Mouse (Mus musculus) bone marrow, adult 2 months (tissue): Measurements from ENCODE around the gene Igsf3. TPM values are rescaled to one million over a fixed set of nuclear protein-coding genes. Genes with fewer than 3 reads are reported as not detected.

ENCODE experiments used
- H3K27ac ChIP-seq: fragments of 200-500 bp; 2 replicates; pipeline ENCODE4 v1.5.1; 2012; ENCODE audit warnings: low read depth, mild to moderate bottlenecking, control low read depth, inconsistent platforms, low read length; ENCODE audit not compliant: control insufficient read depth, poor library complexity, insufficient read depth
- H3K4me1 ChIP-seq: fragments of 200-500 bp; 2 replicates; pipeline ENCODE4 v1.6.1; 2011; ENCODE audit warnings: low read length; ENCODE audit not compliant: control insufficient read depth, insufficient read depth
- H3K4me3 ChIP-seq: fragments of 200-500 bp; replicated peaks from 2 replicates; pipeline ENCODE3; 2011; ENCODE audit warnings: mild to moderate bottlenecking, low read depth, low read length, control low read depth; ENCODE audit not compliant: control insufficient read depth
- CTCF ChIP-seq: fragments of 200-500 bp; IDR thresholded peaks from 2 replicates; pipeline ENCODE4 v1.5.1; 2011; ENCODE audit warnings: low read length, control low read depth; ENCODE audit not compliant: control insufficient read depth, insufficient read depth
- POLR2A ChIP-seq: fragments of 200-500 bp; IDR thresholded peaks from 2 replicates; pipeline ENCODE4 v1.6.1; 2011; ENCODE audit warnings: low read depth, mild to moderate bottlenecking, control low read depth, low read length, borderline replicate concordance; ENCODE audit not compliant: control insufficient read depth
- WGBS: fragments of 180-500 bp; shearing (Covaris S2); methylation state at CpG from one replicate; pipeline ENCODE4 v1.1.7; 2018; 5-methylcytosine and 5-hydroxymethylcytosine counted together
- polyA plus RNA-seq: library from polyadenylated mRNA; stranded (reverse); fragments of >200 nt; gene quantifications from 2 replicates; pipeline ENCODE4 v1.2.4, GENCODE M21; 2011; ENCODE audit warnings: low replicate concordance; ENCODE audit not compliant: missing spikeins, insufficient read depth, insufficient read length

The Igsf3 gene
- polyA plus RNA-seq, 1 experiment: 6.3 TPM

DNA sequence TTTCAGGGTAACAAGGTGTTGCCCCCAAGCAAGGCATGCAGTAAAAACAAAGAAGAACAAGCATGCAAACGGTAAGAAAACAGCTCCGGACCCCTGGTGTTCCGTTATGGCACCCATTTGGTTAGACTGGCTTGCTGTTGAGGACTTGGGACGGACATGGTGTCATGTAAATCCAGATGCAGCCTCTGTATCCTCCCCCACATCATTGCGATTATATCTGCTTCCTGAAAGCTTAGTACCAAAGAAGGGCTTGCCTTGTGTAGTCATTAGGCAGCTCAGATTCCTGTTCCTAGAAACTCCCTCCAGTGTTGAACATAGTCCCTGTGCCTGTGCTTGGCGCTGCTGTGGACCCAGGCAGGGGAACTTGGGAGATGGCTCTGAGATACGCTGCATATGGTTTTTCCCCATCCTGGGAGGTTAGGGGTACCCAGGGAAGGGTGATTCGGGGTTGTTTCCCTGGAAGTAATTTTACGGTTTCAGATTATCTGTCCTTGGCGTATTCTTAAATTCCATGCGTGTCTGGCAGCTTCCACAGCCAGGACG is 60.2 kb downstream of the Igsf3 start:
- no peak for TF ChIP-seq CTCF
- TF ChIP-seq POLR2A: no peak
- Histone ChIP-seq H3K4me3 (no peak overlapping the region), H3K4me1 (no peaks in the 10 kb centered on the region), H3K27ac (no peak overlapping the region)
- WGBS: 84% methylated on average over 12 of the region's 12 CpGs

DNA sequence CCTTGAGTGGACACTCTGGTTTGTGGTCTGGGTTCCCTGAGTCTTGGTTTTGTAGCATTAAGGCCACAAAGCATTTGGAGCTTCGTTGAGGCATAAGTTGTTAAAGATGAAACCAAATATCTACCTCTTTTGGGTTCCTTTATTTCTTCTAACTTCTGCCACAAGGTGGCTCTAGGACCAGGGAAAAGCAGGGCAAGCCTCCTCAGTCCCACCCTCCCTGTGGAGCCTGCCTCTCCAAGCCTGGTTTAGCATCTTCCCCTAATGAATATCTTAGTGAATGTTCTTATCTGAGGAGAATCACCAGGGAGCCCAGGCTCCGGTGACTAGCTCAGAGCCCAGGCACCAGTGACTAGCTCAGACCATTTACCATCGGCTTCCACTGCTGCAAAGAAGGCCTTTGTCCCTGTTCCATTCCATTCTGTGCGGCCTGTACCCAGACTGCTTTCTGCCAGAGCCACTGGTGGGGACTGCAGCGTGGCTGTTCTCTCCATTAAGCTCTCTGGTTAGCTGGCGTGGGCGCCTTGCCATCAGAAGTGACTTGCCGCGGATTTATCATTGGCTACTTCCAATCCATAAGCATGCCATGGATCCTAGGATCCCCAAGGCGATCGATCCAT is 66.5 kb downstream of the Igsf3 start:
- Histone ChIP-seq H3K4me1 (no peaks in the 10 kb centered on the region), H3K27ac (no peak overlapping the region), H3K4me3 (no peak overlapping the region)
- TF ChIP-seq CTCF (no peak), POLR2A (no peak)
- WGBS: 75% methylated on average over 11 of the region's 11 CpGs

DNA sequence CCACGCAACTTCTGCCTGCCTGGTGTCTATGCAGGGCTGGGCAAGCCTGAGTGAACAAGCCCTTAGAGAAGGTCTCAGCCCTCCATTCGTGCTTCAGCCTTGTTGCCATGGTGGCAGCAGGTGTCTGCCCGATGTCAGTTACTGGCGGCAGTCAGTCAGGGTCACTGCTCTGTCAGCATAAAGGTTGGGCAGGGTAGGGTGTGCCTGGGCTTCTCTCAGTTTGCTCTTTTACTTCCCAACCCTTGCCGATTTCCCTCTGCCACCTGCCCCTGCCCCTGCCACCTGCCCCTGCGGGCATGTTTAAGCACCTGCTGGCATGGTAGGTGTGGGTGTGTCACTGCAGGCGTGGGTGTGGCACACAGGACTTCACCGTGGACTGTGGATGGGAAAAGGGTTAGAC is 67.6 kb downstream of the Igsf3 start:
- H3K4me1 ChIP-seq: no peaks in the 10 kb centered on the region
- WGBS: 76% methylated on average over 8 of the region's 8 CpGs
- H3K4me3 ChIP-seq: no peak overlapping the region
- no peak overlapping the region for H3K27ac ChIP-seq
- TF ChIP-seq POLR2A: no peak
- no peak for TF ChIP-seq CTCF

DNA sequence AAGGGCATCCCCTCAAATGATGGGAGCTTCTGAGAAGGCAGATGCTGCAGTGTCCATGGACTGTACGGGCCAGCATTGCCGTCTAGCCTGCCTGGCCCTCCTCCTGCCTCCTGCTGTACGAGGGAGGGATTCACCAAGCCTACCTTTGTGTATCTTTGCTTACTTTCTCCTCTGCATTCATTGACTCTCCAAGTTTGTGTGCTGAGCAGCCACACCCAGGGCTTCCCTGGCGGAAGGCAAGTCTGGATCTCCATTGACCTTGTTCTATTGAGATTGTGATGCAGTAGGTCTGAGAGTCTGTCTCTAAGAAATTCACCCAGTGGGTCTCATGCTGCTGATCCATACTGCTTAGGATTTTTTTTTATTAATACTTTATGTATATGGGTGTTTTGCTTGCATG is 70.4 kb downstream of the Igsf3 start:
- TF ChIP-seq POLR2A (no peak), CTCF (no peak)
- 80% methylated on average over 4 of the region's 4 CpGs for WGBS

DNA sequence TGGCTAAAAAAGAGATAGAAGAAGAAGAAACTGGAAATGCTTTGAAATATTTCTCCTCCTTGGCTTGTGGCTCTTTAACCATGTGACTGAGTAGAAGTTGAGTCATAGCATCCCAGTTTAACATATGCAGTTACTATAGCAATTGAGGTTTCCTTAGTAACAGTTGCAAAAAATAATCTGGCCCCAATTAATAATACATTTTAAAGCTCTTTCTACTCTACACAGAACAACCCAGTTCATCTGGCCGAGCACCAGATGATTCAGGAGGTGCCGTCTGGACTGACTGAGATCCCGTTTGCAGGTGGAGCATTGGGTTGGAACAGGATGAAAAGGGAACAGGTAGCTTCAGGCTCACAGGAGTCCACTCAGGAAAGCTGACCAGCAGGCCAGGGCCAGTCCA is 71.9 kb downstream of the Igsf3 start:
- WGBS: 81% methylated on average over 3 of the region's 3 CpGs
- no peak for TF ChIP-seq CTCF
- no peak overlapping the region for H3K27ac ChIP-seq
- H3K4me1 ChIP-seq: no peaks in the 10 kb centered on the region
- H3K4me3 ChIP-seq: no peak overlapping the region

More for the DNA sequence above, 70.4 kb downstream of the Igsf3 start:
- H3K4me1 ChIP-seq: no peaks in the 10 kb centered on the region
- no peak overlapping the region for H3K27ac ChIP-seq
- H3K4me3 ChIP-seq: no peak overlapping the region

DNA sequence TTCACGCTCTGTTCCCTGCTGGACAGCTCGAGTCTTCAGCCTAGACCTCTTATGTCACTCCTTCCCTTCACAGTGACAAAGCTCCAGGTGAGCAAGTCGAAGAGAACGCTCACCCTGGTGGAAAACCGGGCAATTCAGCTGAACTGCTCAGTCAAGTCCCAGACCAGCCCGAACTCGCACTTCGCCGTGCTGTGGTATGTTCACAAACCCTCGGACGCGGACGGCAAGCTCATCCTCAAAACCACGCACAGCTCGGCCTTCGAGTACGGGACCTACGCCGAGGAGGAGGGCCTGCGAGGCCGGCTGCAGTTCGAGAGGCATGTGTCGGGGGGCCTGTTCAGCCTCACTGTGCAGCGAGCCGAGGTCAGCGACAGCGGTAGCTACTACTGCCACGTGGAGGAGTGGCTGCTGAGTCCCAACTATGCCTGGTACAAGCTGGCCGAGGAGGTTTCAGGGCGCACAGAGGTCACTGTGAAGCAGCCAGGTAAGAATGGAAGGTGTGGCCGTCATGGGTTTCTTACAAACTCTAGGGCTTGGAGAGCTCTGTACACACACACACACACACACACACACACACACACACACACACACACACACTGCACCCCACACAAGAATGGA is 74.0 kb downstream of the Igsf3 start:
- Histone ChIP-seq H3K27ac (no peak overlapping the region), H3K4me3 (no peak overlapping the region), H3K4me1 (no peaks in the 10 kb centered on the region)
- TF ChIP-seq CTCF: no peak
- no peak for TF ChIP-seq POLR2A
- 92% methylated on average over 31 of the region's 31 CpGs for WGBS

DNA sequence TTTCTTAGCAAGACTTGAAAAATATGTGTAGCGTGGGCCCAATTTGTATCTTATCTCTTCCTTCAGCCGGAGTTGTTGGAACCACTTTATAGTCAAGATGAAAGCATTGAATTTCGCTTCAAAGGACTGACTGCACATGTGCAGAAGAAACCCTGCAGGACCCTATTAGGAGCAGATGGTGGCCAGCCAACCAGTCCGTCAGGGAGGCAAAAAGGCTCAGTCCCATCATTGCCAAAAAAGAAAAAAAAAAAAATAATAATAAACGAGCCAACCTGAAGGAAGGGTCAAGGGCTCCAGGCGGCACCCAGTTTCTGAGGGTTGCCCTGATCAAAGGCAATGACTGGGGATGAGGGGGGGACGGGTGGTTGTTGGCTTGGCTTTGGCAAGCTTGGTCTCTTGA is 83.7 kb downstream of the Igsf3 start:
- H3K4me1 ChIP-seq: no peaks in the 10 kb centered on the region
- no peak overlapping the region for H3K27ac ChIP-seq
- no peak for TF ChIP-seq CTCF
- TF ChIP-seq POLR2A: no peak
- no peak overlapping the region for H3K4me3 ChIP-seq
- 72% methylated on average over 7 of the region's 7 CpGs for WGBS

DNA sequence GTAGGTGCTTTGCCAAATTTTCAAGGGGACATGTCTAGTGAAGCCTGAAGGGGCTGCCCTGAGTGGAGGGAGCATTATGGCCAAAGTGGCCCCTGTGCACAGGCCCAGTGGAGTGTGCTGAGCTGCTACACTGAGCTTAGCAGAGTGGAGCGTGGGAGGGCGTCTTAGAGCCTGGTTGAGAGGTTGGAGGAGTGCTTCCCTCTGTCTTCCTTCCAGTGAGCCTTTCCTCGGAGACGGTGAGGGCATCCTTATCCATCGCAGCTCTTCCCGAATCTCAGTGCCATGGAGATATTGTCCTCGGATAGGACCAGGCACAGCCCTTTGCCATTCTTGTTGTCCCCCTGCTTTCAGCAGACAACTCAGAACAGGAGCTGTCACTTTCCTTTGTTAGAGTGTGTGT is 84.2 kb downstream of the Igsf3 start:
- no peak overlapping the region for H3K27ac ChIP-seq
- H3K4me1 ChIP-seq: no peaks in the 10 kb centered on the region
- 87% methylated on average over 7 of the region's 7 CpGs for WGBS
- no peak overlapping the region for H3K4me3 ChIP-seq
- TF ChIP-seq CTCF (no peak), POLR2A (no peak)
